Mouse (Mus musculus): ENCODE measurements around the gene Chst11.

The Chst11 gene

GRCm38 (mm10) chr10:83149342-83150178 lies 164.3 kb downstream of the Chst11 start:
- DNase-seq, result peak in 1 of 2 experiments; percentile 42

- peak; percentile 67 to 77 for DNase-seq
Measured at GRCm38 (mm10) chr10:83150587-83150986, 165.3 kb downstream of the Chst11 start.

DNA sequence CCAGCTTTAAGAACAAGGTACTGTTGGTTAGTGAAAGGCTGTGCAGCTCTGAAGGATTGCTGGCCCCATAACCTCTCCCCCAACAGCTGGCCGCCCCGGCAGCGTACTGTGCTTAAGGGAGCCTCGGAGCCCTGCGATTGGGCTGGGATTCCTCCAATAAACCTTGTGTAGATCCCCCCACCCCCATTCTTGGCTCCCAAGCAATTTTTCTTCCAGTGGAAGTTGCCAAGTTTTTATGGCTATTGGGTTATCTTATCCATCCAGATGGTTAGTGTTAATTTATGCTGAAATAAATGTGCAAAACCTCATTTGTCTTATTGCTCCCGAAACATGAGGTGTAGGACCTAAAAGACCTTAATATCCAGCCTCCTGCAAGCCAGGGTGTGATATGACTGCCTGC lies 166.1 kb downstream of the Chst11 start:
- peak; percentile 72 to 75 for DNase-seq

DNA sequence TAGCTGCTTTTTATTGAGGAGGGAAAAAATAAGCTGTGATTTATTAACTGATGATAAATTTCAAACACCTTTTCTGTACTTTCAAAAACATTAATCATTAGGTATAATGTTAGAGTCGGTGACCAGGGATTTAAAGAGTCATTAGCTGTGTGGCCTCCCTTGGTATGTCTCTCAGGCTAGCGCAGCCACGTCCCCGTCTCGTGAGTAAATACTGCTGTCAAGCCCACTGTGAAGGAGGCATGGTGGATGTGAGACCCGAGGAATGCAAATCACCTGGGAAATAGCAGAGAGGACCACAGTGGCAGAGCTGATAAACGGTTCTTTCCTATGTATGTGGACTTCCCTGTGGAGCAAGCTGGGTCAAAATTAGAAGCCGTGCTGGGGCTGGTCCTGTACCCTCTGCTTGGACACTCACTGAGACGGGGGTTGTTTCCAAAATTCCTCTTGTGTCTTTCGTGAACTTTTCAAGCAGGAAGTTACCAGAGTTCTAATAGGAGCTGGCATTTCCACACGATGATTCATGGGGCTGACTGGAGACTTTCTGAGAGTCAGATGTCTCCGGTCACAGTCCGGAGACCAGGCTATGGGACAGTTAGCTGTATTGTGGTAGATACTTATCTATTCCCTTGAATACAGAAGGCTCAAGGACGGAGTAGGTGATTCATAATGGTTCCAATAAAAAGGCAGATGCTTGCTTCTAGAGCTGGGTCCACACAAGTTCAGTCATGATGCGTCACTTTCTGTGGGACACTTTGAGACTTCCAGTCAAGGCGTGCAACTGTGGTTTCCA lies 166.8 kb downstream of the Chst11 start:
- DNase-seq, result no peak

- no peak for DNase-seq
Measured at GRCm38 (mm10) chr10:83152723-83153122, 167.4 kb downstream of the Chst11 start.

DNA sequence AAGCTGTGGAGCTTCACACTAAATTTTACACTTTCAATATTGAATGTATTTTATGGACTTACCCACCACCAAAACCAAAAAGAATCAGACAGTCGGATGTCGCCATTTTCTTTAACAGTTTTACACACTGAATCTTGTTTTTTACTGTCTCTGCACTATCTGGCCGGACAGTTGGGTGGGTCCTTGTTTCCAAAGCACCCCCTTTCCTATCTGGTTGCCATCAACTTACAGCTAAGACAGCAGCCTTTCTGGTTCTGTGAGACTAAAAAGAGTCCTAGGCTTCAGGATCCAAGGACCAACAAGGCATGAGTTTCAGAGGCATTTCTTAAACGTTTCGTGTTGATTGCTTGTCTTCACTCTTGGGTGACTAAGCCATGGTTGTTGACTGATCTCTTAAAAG lies 168.1 kb downstream of the Chst11 start:
- no peak for DNase-seq

- DNase-seq, result no peak
Measured at GRCm38 (mm10) chr10:83153887-83154286, 168.6 kb downstream of the Chst11 start.

DNA sequence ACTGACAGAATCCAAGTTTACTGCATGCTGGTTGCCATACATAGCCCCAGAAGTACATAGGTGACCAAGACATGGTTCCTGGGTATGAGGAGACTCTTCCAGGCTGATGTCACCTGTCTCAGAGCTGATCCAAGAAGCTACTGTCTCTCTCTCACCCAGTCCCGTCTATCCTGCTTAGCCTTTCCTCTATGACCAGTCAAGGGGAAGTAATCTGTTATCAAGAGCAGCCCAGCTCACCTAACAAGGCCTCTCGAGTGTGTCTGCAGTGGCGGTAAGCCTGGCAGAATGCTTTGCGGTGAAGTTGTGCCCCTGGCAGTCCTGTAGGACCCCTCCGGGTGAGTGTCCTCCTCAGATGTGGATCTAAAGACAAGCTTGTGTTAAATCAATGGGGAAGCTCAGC lies 172.0 kb downstream of the Chst11 start:
- DNase-seq, result no peak

DNA sequence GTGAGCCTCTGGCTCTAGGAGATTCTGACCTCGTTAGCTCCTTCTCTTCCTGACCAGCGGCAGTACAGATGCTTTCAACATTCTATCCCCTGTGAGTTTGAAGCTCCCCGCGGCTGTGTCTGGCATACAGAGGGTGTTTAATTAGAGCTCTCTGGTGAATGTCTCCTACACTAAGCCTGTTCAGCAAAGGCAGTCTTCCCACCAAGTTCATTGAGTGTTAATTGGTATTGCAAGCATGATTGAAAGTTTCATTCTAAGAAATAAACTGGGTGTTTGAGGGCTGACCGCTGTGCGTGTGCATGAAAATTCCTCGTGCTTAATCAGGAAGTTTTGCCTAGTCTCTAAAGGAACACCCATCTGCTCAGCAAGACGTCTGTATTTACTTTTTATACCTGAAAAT lies 173.0 kb downstream of the Chst11 start:
- DNase-seq, result no peak

- DNase-seq, result no peak
Measured at GRCm38 (mm10) chr10:83159229-83159628, 173.9 kb downstream of the Chst11 start.

DNA sequence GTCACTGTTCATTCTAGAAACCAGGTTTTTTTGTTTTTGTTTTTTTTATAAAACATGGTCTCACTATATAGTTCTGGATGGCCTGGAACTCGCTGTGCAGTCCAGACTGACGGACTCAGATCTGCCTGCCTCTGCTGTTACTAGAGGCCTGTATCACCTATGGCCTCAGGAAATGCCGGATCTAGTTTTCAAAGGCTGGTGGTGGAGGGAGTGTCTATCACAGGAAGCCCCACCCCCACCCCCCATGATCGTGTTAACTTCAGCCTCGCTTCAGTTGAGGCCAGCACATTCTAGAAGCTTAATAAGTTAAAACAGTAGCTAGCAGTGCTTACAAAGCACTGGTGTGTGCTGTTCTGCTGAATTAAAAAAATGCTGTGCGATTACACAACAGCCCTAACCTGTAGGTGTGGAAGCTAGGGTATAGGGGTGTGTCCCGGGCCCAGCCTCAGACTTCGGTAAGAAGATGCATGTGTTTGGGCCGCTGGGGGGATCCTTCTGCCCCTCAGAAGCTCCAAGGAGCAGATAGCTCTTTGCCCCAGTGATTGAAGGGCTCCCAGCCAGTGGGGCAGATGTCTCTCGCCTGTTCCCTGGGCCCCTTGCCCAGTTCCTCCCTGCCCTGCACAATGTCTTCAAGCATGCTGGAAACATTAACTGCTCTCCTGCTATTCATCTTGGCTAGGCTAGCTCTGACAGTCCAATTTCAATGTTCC lies 176.5 kb downstream of the Chst11 start:
- peak; percentile 97 to 98 for DNase-seq

GRCm38 (mm10) chr10:83163946-83164345 lies 178.6 kb downstream of the Chst11 start:
- DNase-seq, result peak; percentile 52 to 56

DNA sequence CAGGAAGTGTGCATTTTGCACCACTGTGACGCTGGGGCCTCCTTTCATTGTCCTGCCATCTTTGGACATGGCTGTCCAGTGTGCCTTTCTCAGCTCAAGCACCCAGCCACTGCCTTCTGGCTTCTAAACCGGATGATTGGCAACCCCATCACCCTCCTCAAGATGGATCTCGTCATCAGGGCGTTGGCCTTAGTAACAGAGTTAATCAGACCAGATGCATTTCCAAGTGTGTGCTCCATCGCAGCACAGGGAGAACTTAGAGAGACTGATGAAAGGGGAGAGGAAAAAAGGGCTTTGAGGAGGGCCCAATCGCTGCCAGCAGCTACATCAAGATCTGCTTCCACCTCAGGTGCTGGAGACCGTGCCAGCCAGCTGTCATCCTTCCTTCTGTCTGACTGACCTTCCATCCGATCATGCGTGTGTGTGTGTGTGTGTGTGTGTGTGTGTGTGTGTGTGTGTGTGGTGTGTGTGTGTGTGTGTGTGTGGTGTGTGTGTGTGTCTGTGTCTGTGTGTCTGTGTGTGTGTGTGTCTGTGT lies 179.7 kb downstream of the Chst11 start:
- peak; percentile 79 to 81 for DNase-seq

DNA sequence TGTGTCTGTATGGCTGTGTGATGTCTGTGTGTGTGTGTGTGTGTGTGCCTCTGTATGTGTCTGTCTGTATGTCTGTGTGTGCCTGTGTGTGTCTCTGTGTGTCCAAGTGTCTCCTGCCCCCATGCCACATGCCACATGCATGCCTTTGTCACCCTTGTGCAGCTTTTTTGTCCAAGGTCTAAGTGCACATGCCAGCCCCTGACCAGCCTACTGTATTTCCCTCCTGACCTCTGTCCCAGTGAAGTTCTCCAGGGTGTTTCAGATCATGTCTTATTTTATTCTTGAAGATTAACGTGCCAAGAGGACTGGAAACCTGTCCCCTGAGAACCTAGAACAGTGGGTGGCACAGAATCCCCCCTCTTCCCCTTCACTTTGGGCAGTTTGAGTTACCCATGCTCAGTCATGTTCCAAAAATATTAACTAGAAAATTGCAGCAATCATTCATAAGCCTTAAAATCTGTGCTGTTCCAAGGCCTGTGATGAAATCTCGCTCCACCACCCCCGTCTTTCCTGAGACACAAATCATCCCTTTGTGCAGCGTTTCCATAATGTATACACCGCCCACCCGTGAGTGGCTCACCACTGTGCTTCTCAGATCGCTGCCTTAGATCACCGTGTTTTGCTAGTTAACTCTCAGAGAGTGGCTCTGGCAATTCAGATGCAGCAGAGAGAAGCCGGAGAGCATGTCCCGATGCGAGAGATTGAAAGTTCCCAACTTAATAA lies 180.4 kb downstream of the Chst11 start:
- DNase-seq, result no peak

DNA sequence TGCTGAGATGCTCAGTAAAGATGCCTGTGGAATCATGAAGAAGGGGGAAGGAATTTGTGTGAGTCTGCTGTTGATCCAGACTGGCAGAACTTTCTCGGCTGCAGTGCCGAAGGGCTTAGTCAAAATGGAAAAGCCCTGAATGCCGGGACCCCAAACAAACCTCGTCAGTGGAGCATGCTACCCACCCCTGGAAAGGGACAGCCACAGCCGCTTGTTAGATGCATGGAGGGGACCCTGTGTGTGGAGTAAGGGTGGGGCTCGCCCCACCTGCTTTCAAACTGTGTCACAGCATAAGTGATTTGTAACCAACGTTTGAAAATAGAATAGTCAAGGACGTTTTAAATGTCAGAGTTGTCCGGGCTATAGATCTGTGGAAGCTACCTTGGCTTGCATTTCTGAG lies 181.0 kb downstream of the Chst11 start:
- DNase-seq, result no peak

GRCm38 (mm10) chr10:83167492-83167891 lies 182.2 kb downstream of the Chst11 start:
- peak; percentile 53 to 67 for DNase-seq

- DNase-seq, result no peak
Measured at GRCm38 (mm10) chr10:83168303-83169056, 183.2 kb downstream of the Chst11 start.

DNA sequence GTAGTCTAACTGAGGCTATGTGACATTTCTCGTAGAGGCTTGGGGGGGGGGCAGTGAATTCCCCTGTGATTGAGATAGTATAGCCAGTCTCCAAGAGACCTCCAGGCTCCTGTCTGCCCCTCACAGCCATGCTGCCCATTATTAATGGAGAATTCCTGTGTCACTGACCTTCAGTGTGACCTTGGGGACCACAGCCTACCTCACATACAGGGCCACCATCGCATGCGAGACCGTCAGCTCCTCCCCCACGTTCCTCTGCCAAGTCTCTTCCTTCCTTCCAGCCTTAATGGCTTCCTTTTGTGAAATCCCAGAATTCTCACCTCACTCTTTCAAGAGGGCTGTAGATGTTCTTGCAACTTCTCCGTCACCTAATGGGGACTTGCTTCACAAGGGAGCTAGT lies 184.3 kb downstream of the Chst11 start:
- no peak for DNase-seq

DNA sequence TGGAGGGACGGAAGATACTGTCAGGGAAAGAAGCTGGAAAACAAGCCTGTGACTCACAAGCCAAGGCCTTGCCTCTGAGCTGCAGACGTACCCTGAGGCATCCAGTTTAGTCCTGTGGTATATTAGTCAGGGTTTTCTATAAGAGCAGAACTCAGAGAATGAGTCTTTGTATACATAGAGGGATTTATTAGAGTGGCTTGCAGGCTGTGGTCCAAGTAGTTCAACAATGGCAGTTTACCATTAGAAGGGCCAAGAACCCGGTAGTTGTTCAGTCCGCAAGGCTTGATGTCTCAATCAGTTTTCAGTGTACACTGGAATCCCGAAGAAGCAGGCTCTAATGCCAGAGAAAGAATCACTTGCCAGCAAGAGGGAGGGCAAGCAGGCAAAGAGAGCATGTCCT lies 192.9 kb downstream of the Chst11 start:
- DNase-seq, result peak; percentile 29 to 32

GRCm38 (mm10) chr10:83178661-83179060 lies 193.4 kb downstream of the Chst11 start:
- peak; percentile 47 to 54 for DNase-seq

DNA sequence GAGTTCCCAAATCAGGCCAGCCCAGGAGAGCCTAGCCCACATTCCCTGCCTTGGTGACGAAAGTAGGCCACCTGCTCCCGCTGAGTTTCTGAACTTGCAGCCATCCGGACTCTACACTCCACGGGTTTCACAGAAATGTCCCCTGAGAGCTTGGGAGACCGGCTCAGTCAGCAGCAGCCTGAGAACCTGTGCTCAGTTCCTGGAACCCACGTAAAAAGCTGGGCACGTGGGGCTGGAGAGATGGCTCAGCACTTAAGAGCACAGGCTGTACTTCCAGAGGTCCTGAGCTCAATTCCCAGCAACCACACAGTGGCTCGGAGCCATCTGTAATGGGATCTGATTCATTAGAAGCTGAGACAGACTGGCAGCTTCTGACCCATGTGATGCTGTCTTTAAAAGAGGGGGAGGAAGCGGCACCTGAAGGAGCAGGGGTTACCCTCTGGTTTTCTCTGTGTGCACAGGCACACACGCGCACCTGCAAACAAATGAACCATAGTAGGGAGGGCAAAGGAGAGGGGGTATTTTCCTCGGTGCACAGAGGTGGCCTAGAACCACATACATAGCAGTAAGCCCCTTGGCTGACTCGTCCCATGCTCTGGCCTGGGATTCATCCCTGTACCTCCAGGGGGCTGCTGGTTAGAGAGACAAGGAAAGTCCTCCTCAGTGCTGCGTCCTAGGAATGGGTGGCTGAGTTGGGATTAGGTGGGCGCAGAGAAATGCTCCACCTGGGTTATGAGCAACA lies 196.7 kb downstream of the Chst11 start:
- DNase-seq, result peak; percentile 38 to 44
